Mouse (Mus musculus): ENCODE results near the gene Ilk.
"Not testable (repeated sequence)": the region's sequence is repeated elsewhere in the genome, so short reads cannot be mapped to it uniquely, and the experiment has no call there.

The Ilk gene

GRCm38 (mm10) chr7:105743246-105743925, 7.0 kb downstream of the Ilk start:
- not testable (repeated sequence) for DNase-seq (ENCODE audit: low spot score in 2 of 2)

GRCm38 (mm10) chr7:105743926-105744590, 7.7 kb downstream of the Ilk start, which contains the start of gene Taf10:
Gene Taf10 (minus strand): TSS chr7:105744361.
- peak; percentile 81 to 83 for DNase-seq (ENCODE audit: low spot score in 2 of 2)

- no peak for DNase-seq (ENCODE audit: low spot score in 2 of 2)
These were observed 11.4 kb downstream of the Ilk start for GRCm38 (mm10) chr7:105747776-105748175.

- DNase-seq (ENCODE audit: low spot score in 2 of 2): peak; percentile 90 to 93
These were observed 15.4 kb downstream of the Ilk start, which contains the start of gene Tpp1 for GRCm38 (mm10) chr7:105751491-105752433. Gene Tpp1 (minus strand): TSS chr7:105752235.

GRCm38 (mm10) chr7:105752716-105753115, 16.3 kb downstream of the Ilk start:
- no peak for DNase-seq (ENCODE audit: low spot score in 2 of 2)

GRCm38 (mm10) chr7:105753281-105753680, 16.9 kb downstream of the Ilk start:
- DNase-seq (ENCODE audit: low spot score in 2 of 2): no peak

- no peak for DNase-seq (ENCODE audit: low spot score in 2 of 2)
These were observed 25.6 kb downstream of the Ilk start for GRCm38 (mm10) chr7:105761813-105762484.

- no peak for DNase-seq (ENCODE audit: low spot score in 2 of 2)
These were observed 26.3 kb downstream of the Ilk start for GRCm38 (mm10) chr7:105762517-105763270.

- no peak for DNase-seq (ENCODE audit: low spot score in 2 of 2)
These were observed 27.9 kb downstream of the Ilk start for GRCm38 (mm10) chr7:105764331-105764730.

- DNase-seq (ENCODE audit: low spot score in 2 of 2): no peak
These were observed 31.4 kb downstream of the Ilk start for GRCm38 (mm10) chr7:105767729-105768165.

GRCm38 (mm10) chr7:105769959-105770358, 33.6 kb downstream of the Ilk start:
- DNase-seq (ENCODE audit: low spot score in 2 of 2): no peak

GRCm38 (mm10) chr7:105772331-105772730, 35.9 kb downstream of the Ilk start:
- no peak for DNase-seq (ENCODE audit: low spot score in 2 of 2)

- DNase-seq (ENCODE audit: low spot score in 2 of 2): no peak
These were observed 36.6 kb downstream of the Ilk start for GRCm38 (mm10) chr7:105773041-105773440.

GRCm38 (mm10) chr7:105774661-105775060, 38.3 kb downstream of the Ilk start:
- no peak for DNase-seq (ENCODE audit: low spot score in 2 of 2)

GRCm38 (mm10) chr7:105776026-105776425, 39.6 kb downstream of the Ilk start:
- DNase-seq (ENCODE audit: low spot score in 2 of 2): no peak

GRCm38 (mm10) chr7:105777316-105777715, 40.9 kb downstream of the Ilk start:
- DNase-seq (ENCODE audit: low spot score in 2 of 2): no peak

- DNase-seq (ENCODE audit: low spot score in 2 of 2): no peak
These were observed 41.6 kb downstream of the Ilk start for GRCm38 (mm10) chr7:105777797-105778552.

- DNase-seq (ENCODE audit: low spot score in 2 of 2): no peak
These were observed 42.3 kb downstream of the Ilk start for GRCm38 (mm10) chr7:105778553-105779265.

- no peak for DNase-seq (ENCODE audit: low spot score in 2 of 2)
These were observed 47.5 kb downstream of the Ilk start for GRCm38 (mm10) chr7:105783861-105784260.
